Mouse (Mus musculus) MN1 (cell line): ENCODE measurements at regions not wholly inside any gene's neighbourhood (a gene's known extent, or its start where the extent isn't known, plus 50 kb on each side); places are given as distances from the start of the nearest gene placed in this dataset.
"Not testable (repeated sequence)": the region's sequence is repeated elsewhere in the genome, so short reads cannot be mapped to it uniquely, and the experiment has no call there.

ENCODE experiments used
- DNase-seq: peaks from one replicate; pipeline ENCODE4 v3.0.0-alpha.2; 2016; ENCODE audit warnings: low spot score

- DNase-seq: not testable (repeated sequence)
Observed at GRCm38 (mm10) chr8:118209301-118209700, 74.2 kb upstream of the Cdh13 start.

DNA sequence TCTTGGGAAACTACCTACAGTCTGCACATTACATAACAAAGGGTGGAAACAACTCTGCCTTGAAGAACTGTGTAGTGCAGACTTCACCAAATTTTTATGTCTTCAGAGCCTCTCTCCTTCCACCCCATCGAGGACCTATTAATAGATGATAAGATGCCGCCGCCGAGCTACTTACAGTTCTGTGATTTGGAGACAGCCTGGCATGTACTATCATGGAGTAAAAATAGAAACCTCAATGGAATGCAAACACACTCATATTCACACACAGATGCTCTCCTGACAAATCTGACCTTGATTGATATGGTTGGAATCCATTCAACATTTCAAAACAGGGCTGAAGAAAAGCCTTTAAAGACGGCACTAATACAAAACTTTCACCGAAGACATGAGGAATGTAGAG lies 92.7 kb upstream of the Cdh13 start:
- DNase-seq: no peak

DNA sequence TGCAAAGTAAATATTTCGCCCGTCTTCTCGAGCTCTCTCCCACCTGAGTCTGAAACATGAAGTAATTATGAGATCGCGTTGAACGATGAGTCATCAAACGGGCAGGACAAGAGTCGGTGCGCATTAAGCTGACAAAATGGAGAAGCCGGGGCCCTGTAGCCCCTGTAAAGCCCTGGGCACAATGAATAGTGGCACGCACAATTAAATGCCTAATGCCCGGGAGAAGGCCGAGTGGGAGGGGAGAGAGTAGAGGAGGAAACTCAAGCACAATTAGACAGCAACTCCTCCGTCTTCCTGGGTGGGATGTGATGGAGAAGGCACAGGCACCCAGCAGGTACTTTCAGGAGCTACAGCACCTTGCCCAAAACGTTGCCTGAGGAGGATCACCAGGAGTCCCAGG lies 94.3 kb upstream of the Cdh13 start:
- DNase-seq: no peak

- DNase-seq: no peak
Observed at GRCm38 (mm10) chr8:118169001-118169413, 114.5 kb upstream of the Cdh13 start.

DNA sequence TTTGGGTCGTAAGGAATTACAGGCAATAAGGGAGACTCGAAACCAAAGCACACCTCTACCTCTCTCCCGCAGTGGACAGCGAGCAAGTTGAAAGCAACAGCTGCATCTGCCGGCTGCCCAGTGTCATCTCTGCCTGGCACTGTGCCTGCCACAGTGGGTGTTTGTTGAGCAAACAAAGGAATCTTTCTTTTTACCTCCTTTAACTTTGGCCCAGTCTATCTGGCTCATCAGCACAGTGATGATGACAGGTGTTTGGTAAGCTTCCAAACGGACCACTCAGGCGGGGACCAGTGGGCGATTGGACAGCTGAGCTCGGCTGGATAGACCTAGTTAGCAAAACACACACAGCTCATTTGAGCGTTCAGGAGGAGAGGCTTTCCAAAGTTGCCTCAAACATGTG lies 121.4 kb upstream of the Cdh13 start:
- DNase-seq: no peak

DNA sequence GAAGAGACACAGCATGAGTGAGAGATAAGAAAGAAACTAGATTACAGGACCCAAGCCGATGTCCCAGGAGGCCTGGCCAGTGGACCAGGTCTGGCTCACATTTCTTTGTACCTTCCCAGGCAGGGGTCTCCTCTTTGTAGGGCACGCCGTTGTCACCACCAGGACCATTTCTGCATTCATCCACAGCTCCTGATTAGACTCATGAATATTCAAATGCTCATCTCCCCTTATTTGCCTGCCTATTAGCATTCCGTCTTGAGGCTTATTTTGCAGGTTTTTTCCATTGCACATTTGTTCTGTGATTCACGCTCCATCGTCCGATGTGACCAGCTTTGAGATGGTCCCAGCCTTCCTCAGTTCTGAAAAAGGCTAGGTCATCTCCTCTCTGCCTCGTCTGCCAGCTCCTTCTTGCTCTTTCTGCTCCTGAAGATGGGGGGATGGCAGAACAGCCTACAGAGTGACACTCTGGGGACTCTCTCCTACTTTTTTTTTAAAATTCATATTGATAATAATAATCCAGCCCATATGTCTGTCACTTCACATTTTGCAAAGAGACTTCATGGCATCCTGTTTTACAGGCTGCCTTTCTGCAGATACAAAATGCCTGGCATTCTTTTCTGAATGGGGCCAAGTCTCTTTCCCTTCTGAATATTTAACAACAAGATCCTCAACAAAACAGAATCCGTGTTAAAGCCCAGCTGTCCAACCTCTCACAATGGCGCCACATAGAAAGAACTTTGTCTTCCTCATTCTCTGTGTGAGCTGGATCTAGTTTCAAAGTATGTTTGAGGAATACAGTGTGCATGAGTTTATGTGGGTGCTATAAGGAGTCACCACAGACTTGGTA lies 136.0 kb upstream of the Cdh13 start:
- no peak for DNase-seq

- DNase-seq: no peak
Observed at GRCm38 (mm10) chr8:118144546-118144945, 139.0 kb upstream of the Cdh13 start.

GRCm38 (mm10) chr8:118142311-118142710 lies 141.2 kb upstream of the Cdh13 start:
- DNase-seq: no peak

DNA sequence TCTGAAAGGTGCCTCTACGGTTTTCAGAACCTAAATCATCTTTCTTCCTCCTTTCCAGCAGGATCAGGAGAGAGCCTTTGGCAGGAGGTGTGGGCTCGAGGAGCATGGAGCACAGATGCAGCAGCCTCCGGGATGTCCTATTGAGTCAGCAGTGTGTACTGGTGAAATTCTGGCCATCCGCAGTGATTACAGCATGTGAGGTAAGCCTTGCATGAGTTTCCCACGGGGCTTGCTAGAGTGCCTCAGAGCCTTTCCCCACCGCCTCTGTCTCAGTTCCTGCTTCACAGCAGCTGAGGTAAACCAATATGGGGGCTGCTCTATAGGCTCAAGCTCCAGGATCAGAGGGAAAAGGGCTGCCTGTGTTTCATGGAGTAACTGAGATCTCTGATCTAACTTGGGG lies 143.6 kb upstream of the Cdh13 start:
- DNase-seq: no peak

DNA sequence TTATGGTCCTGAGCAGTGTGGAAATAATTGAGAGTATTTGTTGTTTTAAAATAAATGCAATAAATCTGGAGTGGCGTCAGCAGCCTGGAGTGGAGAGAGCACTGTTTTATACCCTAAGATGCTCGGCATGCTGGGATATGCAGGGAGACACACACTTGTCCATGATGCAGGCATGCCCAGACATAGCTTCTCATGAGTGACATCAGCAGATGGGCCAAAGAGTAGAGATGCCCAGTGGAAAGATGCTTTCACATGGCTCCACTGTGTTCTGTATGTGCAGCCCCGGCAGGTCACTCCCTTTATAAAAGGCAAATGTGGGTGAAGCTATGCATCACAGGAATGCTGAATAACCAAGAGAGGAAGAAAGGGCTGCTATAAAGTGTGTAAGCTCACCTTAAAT lies 145.7 kb upstream of the Cdh13 start:
- no peak for DNase-seq

DNA sequence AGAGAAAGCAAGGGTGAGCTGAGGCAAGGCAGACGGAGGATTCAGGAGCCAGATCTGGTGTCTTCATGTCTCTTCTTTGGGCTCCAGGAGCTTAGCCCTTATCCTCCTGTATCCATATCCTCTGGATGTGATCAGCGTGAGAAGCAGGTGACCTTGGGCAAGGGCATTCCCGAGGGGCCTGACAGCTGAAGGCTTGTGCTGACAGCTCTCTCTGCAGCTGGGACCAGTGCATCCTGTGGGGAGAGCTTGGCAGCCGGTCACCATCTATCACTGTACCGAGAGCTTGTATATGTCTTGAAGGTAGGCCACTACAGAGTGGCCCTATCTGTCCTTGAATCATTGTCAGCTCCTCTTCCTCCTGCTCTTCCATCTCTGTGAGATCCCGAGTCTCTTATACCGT lies 158.5 kb upstream of the Cdh13 start:
- no peak for DNase-seq

- no peak for DNase-seq
Observed at GRCm38 (mm10) chr8:118114253-118114652, 169.3 kb upstream of the Cdh13 start.

- no peak for DNase-seq
Observed at GRCm38 (mm10) chr8:118104464-118105050, 179.0 kb upstream of the Cdh13 start.

DNA sequence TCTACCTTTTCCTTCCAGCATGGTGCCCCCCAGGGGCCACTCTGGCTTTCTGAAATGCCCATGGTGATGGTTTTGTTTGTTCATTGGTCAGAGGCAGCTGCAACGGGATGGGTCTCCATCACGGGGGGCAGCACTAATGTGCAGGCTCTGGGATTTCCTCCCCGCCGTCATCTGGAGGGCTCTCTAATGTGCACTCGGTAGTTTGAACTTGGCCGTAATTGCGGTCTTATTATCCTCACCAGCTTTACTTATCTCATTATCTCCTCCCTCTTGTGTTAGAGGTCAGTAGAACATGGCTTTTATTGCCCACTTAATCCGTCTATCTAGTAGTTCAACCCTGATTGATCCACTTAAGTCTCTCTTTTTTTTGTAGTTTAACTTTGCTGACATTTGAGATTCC lies 182.2 kb upstream of the Cdh13 start:
- no peak for DNase-seq

DNA sequence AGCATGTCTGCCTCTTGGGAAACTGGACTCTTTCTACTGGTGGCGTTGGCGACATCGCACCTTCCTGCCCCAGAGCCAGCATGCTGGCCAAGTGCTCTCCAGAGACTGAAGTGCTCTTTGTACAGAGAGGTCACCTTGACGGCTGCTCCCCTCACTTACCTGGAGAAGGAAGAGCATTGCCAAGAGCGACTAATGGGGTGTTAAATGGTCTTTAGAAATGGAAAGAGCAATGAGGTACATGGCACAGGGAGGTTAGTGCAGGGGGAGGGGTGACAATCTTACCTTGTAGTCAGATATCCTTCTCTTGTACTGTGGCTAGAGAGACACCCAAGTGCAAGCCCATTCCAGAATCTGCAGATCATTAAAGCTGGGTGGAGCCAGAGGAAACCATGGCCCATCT lies 220.8 kb upstream of the Cdh13 start:
- no peak for DNase-seq

DNA sequence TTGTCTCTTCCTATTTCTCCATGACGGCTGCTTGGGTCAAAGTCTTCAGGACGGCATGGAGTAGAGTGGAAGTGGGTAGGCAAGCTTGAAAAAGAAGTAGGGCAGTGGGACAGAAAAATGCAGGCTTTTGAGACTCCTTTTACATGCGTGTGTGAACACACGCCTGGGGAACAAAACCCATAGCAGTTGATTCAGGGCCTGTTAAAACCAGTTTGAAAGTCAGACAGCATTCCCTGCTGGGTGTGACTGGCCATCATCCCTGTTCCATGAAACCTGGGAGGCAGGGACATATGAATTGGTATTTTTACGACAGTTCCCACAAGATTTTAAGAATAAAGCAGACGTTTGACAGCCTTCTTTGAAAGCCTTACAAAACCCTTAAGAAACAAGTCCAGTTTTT lies 226.8 kb upstream of the Cdh13 start:
- no peak for DNase-seq

- no peak for DNase-seq
Observed at GRCm38 (mm10) chr8:118055536-118055935, 228.0 kb upstream of the Cdh13 start.

DNA sequence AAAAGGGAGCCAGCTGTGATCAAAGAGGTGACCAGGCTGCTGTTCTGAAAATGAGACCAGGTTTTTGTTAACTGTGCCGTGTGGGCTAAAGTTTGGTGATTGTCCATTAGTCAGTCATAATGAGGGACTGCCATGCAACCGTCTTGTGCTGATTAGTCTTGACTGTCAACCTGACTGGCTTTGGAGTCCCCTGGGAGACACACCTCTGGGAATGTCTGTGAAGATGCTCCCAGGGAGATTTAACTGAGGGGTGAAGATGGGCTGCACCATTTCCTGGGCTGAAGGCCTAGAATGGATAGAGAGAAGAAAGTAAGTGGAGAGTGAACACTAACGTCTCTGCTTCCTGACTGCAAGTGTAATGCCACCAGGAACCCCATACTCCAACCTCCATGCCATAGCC lies 233.1 kb upstream of the Cdh13 start:
- DNase-seq: no peak

- DNase-seq: no peak
Observed at GRCm38 (mm10) chr8:118042253-118042860, 240.6 kb upstream of the Mphosph6 start.

DNA sequence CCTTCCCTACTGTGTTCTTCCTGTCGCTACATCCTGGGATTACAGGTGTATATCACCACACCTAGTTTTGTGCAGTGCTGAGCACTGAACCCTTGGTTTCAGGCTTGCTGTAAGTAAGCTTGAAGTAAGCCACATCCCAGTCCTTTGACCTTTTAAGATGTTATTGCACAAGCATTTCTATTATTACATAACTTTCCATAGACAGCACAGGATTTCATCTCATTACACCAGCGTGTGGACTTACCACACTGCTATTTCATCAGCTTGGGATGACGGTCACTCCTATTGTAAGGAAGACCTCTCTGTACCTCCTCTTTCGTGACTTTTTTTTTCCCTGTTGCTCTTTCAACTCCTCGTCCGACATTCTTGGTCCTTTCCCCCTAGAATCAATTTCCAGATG lies 239.5 kb upstream of the Mphosph6 start:
- DNase-seq: no peak

DNA sequence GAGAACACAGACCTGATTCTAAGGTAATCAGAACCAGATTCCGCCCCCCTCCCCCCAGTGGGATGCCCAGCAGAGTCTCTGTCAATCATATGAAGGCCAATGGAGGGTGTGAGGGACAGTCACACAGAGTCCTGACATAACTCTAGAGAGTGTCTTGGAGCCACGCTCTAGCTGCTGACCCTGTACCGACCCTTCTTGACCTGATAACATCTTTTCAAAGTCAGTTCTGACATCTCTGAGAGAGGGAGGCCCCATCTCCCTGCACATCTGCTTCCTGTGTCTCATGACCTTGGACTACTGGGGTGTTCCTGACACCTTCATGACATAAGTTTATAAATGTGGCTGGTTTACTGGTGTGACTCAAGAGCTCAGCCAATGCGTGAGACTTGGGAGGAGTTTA lies 236.1 kb upstream of the Mphosph6 start:
- no peak for DNase-seq

GRCm38 (mm10) chr8:118034051-118034450 lies 232.3 kb upstream of the Mphosph6 start:
- DNase-seq: no peak

DNA sequence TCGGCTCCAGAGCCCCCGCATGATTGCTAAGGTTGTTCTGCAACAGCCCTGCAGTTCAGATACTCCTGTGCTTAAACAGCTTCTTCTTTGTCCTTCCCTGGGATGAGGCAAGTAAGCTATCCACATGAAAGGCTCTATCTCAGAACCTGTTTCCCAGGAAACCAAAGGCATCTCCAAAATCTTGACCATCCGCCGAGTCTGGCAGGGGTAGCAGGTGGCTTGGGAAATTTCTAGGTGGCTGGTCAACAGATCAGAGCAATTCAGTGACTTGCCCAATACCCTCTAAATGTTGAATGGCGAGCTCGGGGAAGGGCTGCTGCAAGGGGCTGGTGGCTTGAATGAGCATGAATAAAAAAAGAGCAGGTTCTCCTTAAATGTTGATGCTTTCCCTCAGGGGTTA lies 229.7 kb upstream of the Mphosph6 start:
- DNase-seq: no peak
